Mouse (Mus musculus) intestine, postnatal 0 days (tissue): ENCODE data around the gene Nlk. TPM values are rescaled to one million over a fixed set of nuclear protein-coding genes. Genes with fewer than 3 reads are reported as not detected.
"Not testable (repeated sequence)": the region's sequence is repeated elsewhere in the genome, so short reads cannot be mapped to it uniquely, and the experiment has no call there.

ENCODE experiments used
- ATAC-seq: fragments of 200-750 bp; cut with Nextera tagmentation; 2 replicates; pipeline ENCODE4 v1.8.0; 2017; ENCODE audit warnings: mild to moderate bottlenecking, moderate TSS enrichment, moderate library complexity
- H3K27ac ChIP-seq: fragments of 300-500 bp; sonication (generic); 2 replicates; pipeline ENCODE4 v1.5.1; 2014; ENCODE audit warnings: mild to moderate bottlenecking, low read depth, low read length, moderate library complexity
- H3K27me3 ChIP-seq: fragments of 300-500 bp; sonication (generic); replicated peaks from 2 replicates; pipeline ENCODE4 v1.6.1; 2014; ENCODE audit warnings: low read length, mixed read lengths; ENCODE audit not compliant: control insufficient read depth, insufficient read depth
- H3K36me3 ChIP-seq: fragments of 300-500 bp; sonication (generic); 2 replicates; pipeline ENCODE4 v1.6.1; 2014; ENCODE audit warnings: mild to moderate bottlenecking, moderate library complexity; ENCODE audit not compliant: control insufficient read depth, insufficient read depth
- H3K4me1 ChIP-seq: fragments of 300-500 bp; sonication (generic); replicated peaks from 2 replicates; pipeline ENCODE4 v1.6.1; 2014; ENCODE audit warnings: antibody characterized with exemption, low read length, mixed read lengths; ENCODE audit not compliant: control insufficient read depth, insufficient read depth
- H3K4me2 ChIP-seq: fragments of 300-500 bp; sonication (generic); replicated peaks from 2 replicates; pipeline ENCODE4 v1.6.1; 2014; ENCODE audit warnings: low read depth, mild to moderate bottlenecking, moderate library complexity
- H3K4me3 ChIP-seq: fragments of 300-500 bp; sonication (generic); 2 replicates; pipeline ENCODE4 v1.5.1; 2014; ENCODE audit warnings: low read depth, low read length
- H3K9ac ChIP-seq: fragments of 300-500 bp; sonication (generic); 2 replicates; pipeline ENCODE4 v1.6.1; 2014; ENCODE audit warnings: mild to moderate bottlenecking, low read depth, low read length
- H3K9me3 ChIP-seq: fragments of 300-500 bp; sonication (generic); 2 replicates; pipeline ENCODE4 v1.6.1; 2016; ENCODE audit warnings: mixed run types; ENCODE audit not compliant: control insufficient read depth
- CTCF ChIP-seq: sonication (generic); IDR thresholded peaks from 2 replicates; pipeline ENCODE4 v1.5.1; 2016; ENCODE audit warnings: low read depth, mild to moderate bottlenecking, control low read depth, antibody characterized with exemption, moderate library complexity
- WGBS: fragments of 180-500 bp; shearing (Covaris S2); extraction: QIAGEN DNeasy Blood & Tissue Kit; methylation state at CpG from one replicate; pipeline ENCODE4 v1.1.7; 2014; 5-methylcytosine and 5-hydroxymethylcytosine counted together
- polyA plus RNA-seq: library from polyadenylated mRNA; unstranded; fragments of >200 nt; fragmentation: Nextera tagmentation; extraction: Ambion mirVana; gene quantifications from 2 replicates; pipeline ENCODE4 v1.2.1, GENCODE M21; 2015

Nlk gene
- polyA plus RNA-seq, 1 experiment from 2014 or later = 14.2 TPM

DNA sequence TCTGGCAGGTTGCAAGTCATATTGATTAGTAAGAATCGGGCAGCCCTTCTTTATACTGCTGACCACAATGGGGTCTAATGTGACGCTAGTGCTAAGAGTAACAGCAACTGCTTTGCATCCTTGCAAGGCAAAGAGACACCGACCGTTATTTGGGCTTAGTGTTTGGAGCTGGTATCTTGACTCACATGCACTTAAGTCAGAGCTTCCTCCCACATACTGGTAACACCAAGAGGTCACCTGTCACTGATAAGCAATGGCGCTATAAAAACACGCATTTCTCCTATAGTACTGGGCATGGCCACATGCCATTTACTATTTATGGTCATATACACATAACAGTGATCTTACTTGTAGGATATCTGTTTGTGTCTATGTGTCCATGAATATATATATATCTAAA, 114.3 kb downstream of the Nlk start:
- Histone ChIP-seq H3K27me3 (no peaks in the 10 kb centered on the region), H3K4me3 (no peak overlapping the region), H3K9ac (no peak overlapping the region), H3K4me1 (no peaks in the 10 kb centered on the region), H3K4me2 (no peak overlapping the region), H3K9me3 (no peaks in the 10 kb centered on the region), H3K27ac (no peak overlapping the region), H3K36me3 (peaks cover 35% of the 10 kb centered on the region)
- no peak for ATAC-seq
- TF ChIP-seq CTCF = no peak
- 84% methylated on average over 6 of the region's 6 CpGs for WGBS

DNA sequence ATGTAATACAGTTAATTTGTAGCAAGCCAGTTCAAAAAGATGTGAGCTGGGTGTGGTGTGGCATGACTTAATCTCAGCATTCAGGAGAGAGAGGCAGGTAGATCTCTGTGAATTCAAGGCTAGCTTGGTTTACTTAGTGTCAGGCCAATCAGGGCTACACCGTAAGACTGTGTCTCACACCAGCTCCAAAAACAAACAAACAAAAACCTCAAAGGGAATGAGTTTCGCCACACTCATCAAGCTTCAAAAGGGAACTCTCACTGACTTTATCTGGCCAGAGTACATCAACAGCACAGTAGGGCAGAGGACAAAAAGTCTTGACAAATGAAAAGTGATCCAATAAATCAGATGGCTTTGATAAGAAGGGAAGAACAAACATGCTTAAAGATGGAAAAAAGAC, 122.2 kb downstream of the Nlk start:
- no peaks in the 10 kb centered on the region for H3K4me1 ChIP-seq
- peaks cover 37% of the 10 kb centered on the region for H3K36me3 ChIP-seq
- H3K4me2 ChIP-seq = no peak overlapping the region
- H3K9me3 ChIP-seq = no peaks in the 10 kb centered on the region
- no peak for TF ChIP-seq CTCF
- no peak overlapping the region for H3K27ac ChIP-seq
- H3K27me3 ChIP-seq = no peaks in the 10 kb centered on the region
- 40% methylated on average over 2 of the region's 2 CpGs for WGBS
- no peak overlapping the region for H3K9ac ChIP-seq
- ATAC-seq = no peak
- no peak overlapping the region for H3K4me3 ChIP-seq

DNA sequence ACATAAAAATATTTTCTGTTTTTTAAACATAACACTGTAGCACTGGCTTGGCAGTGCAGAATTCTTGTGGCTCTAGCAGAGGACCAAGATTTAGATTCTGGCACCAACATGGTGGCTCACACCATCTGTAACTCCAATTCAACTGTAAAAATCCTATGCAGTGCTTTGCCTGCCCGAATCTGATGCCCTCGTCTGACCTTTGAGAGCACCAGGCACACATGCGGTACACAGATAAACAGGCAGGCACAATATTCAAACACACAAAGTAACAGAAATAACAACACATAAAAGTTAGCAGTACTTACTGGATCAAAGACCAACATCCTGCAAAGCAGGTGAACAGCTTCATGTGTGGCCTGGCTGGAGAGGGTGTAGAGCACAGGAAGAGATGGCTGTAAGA, 122.6 kb downstream of the Nlk start:
- no peak overlapping the region for H3K27ac ChIP-seq
- H3K27me3 ChIP-seq = no peaks in the 10 kb centered on the region
- peaks cover 39% of the 10 kb centered on the region for H3K36me3 ChIP-seq
- H3K4me1 ChIP-seq = no peaks in the 10 kb centered on the region
- H3K9me3 ChIP-seq = no peaks in the 10 kb centered on the region
- WGBS = 90% methylated on average over 3 of the region's 3 CpGs
- TF ChIP-seq CTCF = no peak
- ATAC-seq = no peak
- H3K4me3 ChIP-seq = no peak overlapping the region
- H3K4me2 ChIP-seq = no peak overlapping the region
- no peak overlapping the region for H3K9ac ChIP-seq

DNA sequence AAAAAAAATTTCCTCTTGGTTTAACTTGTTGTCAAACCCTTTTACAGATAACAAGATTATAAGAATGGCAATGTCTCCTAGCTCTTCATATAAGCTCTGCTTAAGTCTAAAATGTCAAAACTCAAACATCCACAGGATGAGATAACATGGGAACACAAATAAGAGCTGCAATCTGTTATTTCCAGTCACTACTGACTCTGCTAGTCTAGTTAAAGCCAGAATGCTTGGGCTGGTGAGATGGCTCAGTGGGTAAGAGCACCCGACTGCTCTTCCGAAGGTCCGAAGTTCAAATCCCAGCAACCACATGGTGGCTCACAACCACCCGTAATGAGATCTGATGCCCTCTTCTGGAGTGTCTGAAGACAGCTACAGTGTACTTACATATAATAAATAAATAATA, 123.1 kb downstream of the Nlk start:
- H3K4me3 ChIP-seq, ATAC-seq, H3K27ac ChIP-seq, H3K4me2 ChIP-seq, H3K9ac ChIP-seq, H3K4me1 ChIP-seq, H3K9me3 ChIP-seq, H3K27me3 ChIP-seq: not testable (repeated sequence)
- H3K36me3 ChIP-seq = peaks cover 41% of the 10 kb centered on the region
- WGBS = 94% methylated on average over 3 of the region's 4 CpGs

DNA sequence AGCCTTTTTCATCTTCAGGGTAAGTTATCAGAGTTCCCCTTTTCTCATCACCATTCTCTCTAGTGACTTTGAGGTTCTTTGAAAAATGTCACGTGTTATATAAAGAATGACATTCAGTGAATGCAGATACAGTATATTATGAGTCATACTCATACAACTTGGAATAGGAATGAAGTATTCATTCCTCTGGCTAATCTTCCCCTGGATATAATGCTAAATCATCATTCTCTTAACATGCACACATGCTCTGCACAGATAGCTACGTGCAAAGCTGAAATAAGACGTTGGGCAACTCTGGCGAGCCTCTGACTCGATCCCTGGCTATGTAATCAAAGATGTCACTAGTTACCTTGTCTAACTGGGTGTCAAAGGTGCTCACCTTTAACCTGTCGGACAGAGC, 125.3 kb downstream of the Nlk start:
- no peaks in the 10 kb centered on the region for H3K9me3 ChIP-seq
- ATAC-seq = no peak
- no peak overlapping the region for H3K4me2 ChIP-seq
- no peak overlapping the region for H3K27ac ChIP-seq
- no peak overlapping the region for H3K9ac ChIP-seq
- no peaks in the 10 kb centered on the region for H3K4me1 ChIP-seq
- H3K36me3 ChIP-seq = peaks cover 40% of the 10 kb centered on the region
- 78% methylated on average over 6 of the region's 6 CpGs for WGBS
- TF ChIP-seq CTCF = no peak
- H3K27me3 ChIP-seq = no peaks in the 10 kb centered on the region
- no peak overlapping the region for H3K4me3 ChIP-seq

DNA sequence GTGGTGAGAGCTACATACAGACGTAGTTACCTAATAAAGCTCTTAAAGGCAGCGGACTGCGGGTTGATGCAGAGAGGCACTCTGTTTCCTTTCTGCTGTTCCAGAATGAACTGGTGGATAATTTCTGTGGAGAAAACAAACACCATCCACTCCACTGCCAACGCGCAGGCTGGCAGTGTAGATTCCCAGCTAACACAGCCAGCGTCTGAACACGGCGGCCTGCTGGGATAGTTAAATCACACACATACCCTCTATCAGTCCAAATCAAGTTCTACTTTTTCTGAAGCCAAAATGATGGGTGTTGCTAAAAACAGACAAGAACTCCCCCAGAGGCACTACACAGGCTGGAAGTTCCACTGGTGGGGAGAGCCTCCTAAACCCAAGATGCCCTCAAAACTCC, 125.7 kb downstream of the Nlk start:
- Histone ChIP-seq H3K27me3 (no peaks in the 10 kb centered on the region), H3K4me1 (no peaks in the 10 kb centered on the region), H3K9me3 (no peaks in the 10 kb centered on the region), H3K4me2 (no peak overlapping the region), H3K4me3 (no peak overlapping the region), H3K9ac (no peak overlapping the region), H3K36me3 (peaks cover 38% of the 10 kb centered on the region), H3K27ac (no peak overlapping the region)
- no peak for TF ChIP-seq CTCF
- WGBS = 95% methylated on average over 8 of the region's 8 CpGs
- ATAC-seq = no peak

DNA sequence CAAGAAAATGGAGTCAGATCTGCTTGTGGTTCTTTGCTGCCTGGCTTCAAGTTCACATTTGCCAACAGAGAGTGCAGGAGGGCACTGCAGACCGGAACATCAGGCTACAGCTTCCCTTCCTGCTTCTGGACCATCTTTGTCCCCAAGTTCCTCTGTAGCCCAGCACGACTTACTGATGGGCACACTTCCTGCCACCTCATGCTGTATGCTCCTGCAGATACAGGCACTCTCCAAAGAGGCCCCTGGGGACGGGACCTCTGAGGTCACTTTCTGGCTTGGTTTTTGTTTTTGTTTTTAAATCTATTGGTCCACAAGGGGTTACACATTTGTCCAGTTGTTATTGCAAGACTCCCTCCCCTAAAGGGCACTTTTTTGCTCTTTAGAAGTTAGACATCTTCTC, 127.4 kb downstream of the Nlk start:
- Histone ChIP-seq H3K27ac (no peak overlapping the region), H3K4me1 (no peaks in the 10 kb centered on the region), H3K27me3 (no peaks in the 10 kb centered on the region), H3K9ac (no peak overlapping the region), H3K4me2 (no peak overlapping the region), H3K9me3 (no peaks in the 10 kb centered on the region), H3K36me3 (peaks cover 32% of the 10 kb centered on the region), H3K4me3 (no peak overlapping the region)
- 68% methylated on average over 3 of the region's 3 CpGs for WGBS
- TF ChIP-seq CTCF = no peak
- no peak for ATAC-seq
